Mouse (Mus musculus) heart, adult 8-10 months (tissue): ENCODE data around the gene Krt84. TPM values are rescaled to one million over a fixed set of nuclear protein-coding genes. Genes with fewer than 3 reads are reported as not detected.

Experiments
- DNase-seq: peaks from one replicate; pipeline ENCODE4 v3.0.0; 2022; ENCODE audit warnings: low spot score
- microRNA-seq: library from miRNA; unstranded; fragments of <30 nt; microRNA quantifications from one replicate; pipeline ENCODE4 v1.2.0, GENCODE M21; 2022
- total RNA-seq, 4 experiments: library from RNA; stranded (reverse); gene quantifications; 2 replicates each; pipeline ENCODE4 v1.2.4; 2022

Krt84 gene
- total RNA-seq, 4 experiments from 2014 or later: not detected

- no peak for DNase-seq
These were observed 37.4 kb downstream of the Krt84 start for GRCm38 (mm10) chr15:101495266-101495665.

GRCm38 (mm10) chr15:101494203-101494602 is 38.4 kb downstream of the Krt84 start:
- no peak for DNase-seq

GRCm38 (mm10) chr15:101493713-101494112 is 38.9 kb downstream of the Krt84 start:
- DNase-seq: no peak

GRCm38 (mm10) chr15:101492718-101493117 is 39.9 kb downstream of the Krt84 start:
- no peak for DNase-seq

GRCm38 (mm10) chr15:101491431-101491830 is 41.2 kb downstream of the Krt84 start, which contains the start of gene Krt83:
Gene Krt83, minus strand, starts transcription at chr15:101491512.
- no peak for DNase-seq

GRCm38 (mm10) chr15:101485911-101486635 is 46.5 kb downstream of the Krt84 start:
- DNase-seq: no peak

GRCm38 (mm10) chr15:101484939-101485338 is 47.7 kb downstream of the Krt84 start:
- no peak for DNase-seq

- DNase-seq: no peak
These were observed 49.0 kb downstream of the Krt84 start for GRCm38 (mm10) chr15:101483646-101484045.

- no peak for DNase-seq
These were observed 50.6 kb downstream of the Krt84 start for GRCm38 (mm10) chr15:101482056-101482455.

GRCm38 (mm10) chr15:101479666-101480060 is 53.0 kb downstream of the Krt84 start:
- DNase-seq: no peak

- no peak for DNase-seq
These were observed 53.5 kb downstream of the Krt84 start for GRCm38 (mm10) chr15:101479007-101479665.

Small RNA genes lying within 50 kb of the gene (microRNA-seq; reads per million reads assigned to microRNA genes)
- gene Gm44393 (not detected), gene Gm44460 (not detected)

Other genes with a start within 250 kb of the Krt84 start
- gene Atg101, start 248.5 kb downstream of the Krt84 start, total RNA-seq: 10 to 100 TPM; 21.1 to 25.4 (median 21.4) TPM
- 1 to 10 TPM in 3 of 4 experiments, under 1 TPM in 1; 0.54 to 2.1 (median 1.1) TPM for gene 6030408B16Rik, start 239.6 kb downstream of the Krt84 start, total RNA-seq
- 1 to 10 TPM; 1.5 to 4.7 (median 2.4) TPM for gene Krt80, start 162.7 kb downstream of the Krt84 start, total RNA-seq
- gene Krt7, start 121.8 kb downstream of the Krt84 start, total RNA-seq: 1 to 10 TPM; 1.4 to 3.6 (median 2.7) TPM
- not detected for gene Krt87, start 94.0 kb downstream of the Krt84 start, total RNA-seq
- gene Krt88, start 85.1 kb downstream of the Krt84 start, total RNA-seq: not detected
- gene Krt81, start 69.1 kb downstream of the Krt84 start, total RNA-seq: not detected
- not detected for gene Krt86, start 59.3 kb downstream of the Krt84 start, total RNA-seq
- not detected for gene Krt83, start 41.3 kb downstream of the Krt84 start, total RNA-seq
- gene Gm49425, start 15.6 kb downstream of the Krt84 start, total RNA-seq: not detected
- not detected for gene Krt82, start 17.8 kb upstream of the Krt84 start, total RNA-seq
- not detected for gene Krt90, start 30.1 kb upstream of the Krt84 start, total RNA-seq
- not detected for gene Krt75, start 41.1 kb upstream of the Krt84 start, total RNA-seq
- not detected for gene Gm5414, start 95.4 kb upstream of the Krt84 start, total RNA-seq
- not detected for gene Gm5478, start 114.6 kb upstream of the Krt84 start, total RNA-seq
- gene Krt6b, start 147.5 kb upstream of the Krt84 start, total RNA-seq: not detected
- not detected for gene Krt6a, start 161.5 kb upstream of the Krt84 start, total RNA-seq
- under 1 TPM in 1 of 4 experiments, not detected in 3; 0.40 TPM for gene Krt5, start 180.1 kb upstream of the Krt84 start, total RNA-seq
- gene Krt71, start 210.3 kb upstream of the Krt84 start, total RNA-seq: not detected